In the genomic region with DNA sequence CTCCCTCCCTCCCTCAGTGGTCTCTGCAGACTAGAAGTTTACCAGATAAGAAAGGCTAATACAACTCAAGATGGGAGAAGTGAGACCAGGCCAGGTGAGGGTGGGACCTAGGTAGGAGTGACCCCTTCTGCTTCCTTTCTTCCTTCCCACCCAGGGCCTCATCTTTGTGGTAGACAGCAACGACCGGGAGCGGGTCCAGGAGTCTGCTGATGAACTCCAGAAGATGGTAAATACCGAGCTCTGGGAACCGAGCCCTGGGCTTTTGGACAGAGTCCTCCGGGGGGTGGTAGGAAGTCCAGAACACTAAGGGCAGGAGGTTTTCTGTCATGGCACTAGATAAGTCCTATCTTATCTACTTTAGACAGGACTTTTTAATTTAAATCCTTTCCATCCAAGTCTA, we compare ENCODE assay signal across 8 mouse cellular contexts. TPM values are rescaled to one million over a fixed set of nuclear protein-coding genes. Genes with fewer than 3 reads are reported as not detected.
DNase-seq lines count a peak whose midpoint lies in the region; ATAC-seq and TF ChIP-seq lines count a peak whose summit lies in the region.
"Had no signal": no experiment of that assay in that cellular context is flagged by ENCODE, and none has a peak within 500 bp of the region (broad histone marks: within the 10 kb centered on the region; RNA-seq: fewer than 3 reads in every experiment).

No protein-coding gene starts in this region.

- 91% methylated on average over 6 of the region's 6 CpGs for WGBS in lung, embryonic 14.5 days
- 92% methylated on average over 6 of the region's 6 CpGs for WGBS in embryonic facial prominence, embryonic 14.5 days
- WGBS in intestine, embryonic 16.5 days: 75% methylated on average over 6 of the region's 6 CpGs

- H3K27me3 ChIP-seq in lung, embryonic 14.5 days (ENCODE audit: insufficient read depth, low read length): no peaks in the 10 kb centered on the region
- no peaks in the 10 kb centered on the region for H3K27me3 ChIP-seq in embryonic facial prominence, embryonic 14.5 days (replicated peaks; ENCODE audit: control insufficient read depth, insufficient read depth, low read length)
- H3K27me3 ChIP-seq in intestine, embryonic 16.5 days (replicated peaks; ENCODE audit: control insufficient read depth, insufficient read depth, low read length): no peaks in the 10 kb centered on the region
- H3K27me3 ChIP-seq in myocyte (ENCODE audit: control insufficient read depth, insufficient read depth, insufficient read length): no peaks in the 10 kb centered on the region

- no peak overlapping the region for H3K27ac ChIP-seq in lung, embryonic 14.5 days (ENCODE audit: low read depth)
- H3K27ac ChIP-seq in embryonic facial prominence, embryonic 14.5 days (replicated peaks; ENCODE audit: low read depth, low read length): no peak overlapping the region
- no peak overlapping the region for H3K27ac ChIP-seq in intestine, embryonic 16.5 days (ENCODE audit: low read length)

- DNase-seq in lung, embryonic 14.5 days: no peak
- DNase-seq in lung, postnatal 10 days: no peak
- DNase-seq in embryonic facial prominence, embryonic 14.5 days (ENCODE audit: low spot score): no peak
- DNase-seq in thymus, postnatal 10 days (ENCODE audit: low spot score in 2 of 2): no peak
- no peak for DNase-seq in lung, postnatal 14 days
- DNase-seq: layer of hippocampus, adult 9-11 months had no signal

- peak overlapping the region; percentile 63 for H3K4me2 ChIP-seq in lung, embryonic 14.5 days
- peak overlapping the region; percentile 72; the same call in 1 of the 2 replicates for H3K4me2 ChIP-seq in embryonic facial prominence, embryonic 14.5 days (ENCODE audit: low read depth, low read length)
- H3K4me2 ChIP-seq in intestine, embryonic 16.5 days (ENCODE audit: low read depth, low read length): no peak overlapping the region
- H3K4me2 ChIP-seq in myocyte (ENCODE audit: low read depth): peak overlapping the region; percentile 72

- no peak overlapping the region for H3ac ChIP-seq in myocyte (ENCODE audit: control insufficient read depth, insufficient read length)

- TF ChIP-seq CTCF in lung, embryonic 14.5 days (IDR thresholded peaks at IDR 0.05; ENCODE audit: low read depth): no peak

- TF ChIP-seq POLR2A in myocyte (IDR thresholded peaks at IDR 0.05; ENCODE audit: insufficient read length, low read depth): no peak

- peak overlapping the region; percentile 89 for H3K4me3 ChIP-seq in lung, embryonic 14.5 days (ENCODE audit: low read depth, low read length)
- peak overlapping the region; percentile 92 for H3K4me3 ChIP-seq in embryonic facial prominence, embryonic 14.5 days (ENCODE audit: low read depth, low read length)
- no peak overlapping the region for H3K4me3 ChIP-seq in intestine, embryonic 16.5 days (ENCODE audit: low read length)
- peak overlapping the region; percentile 82 for H3K4me3 ChIP-seq in myocyte

- no peak for ATAC-seq in lung, embryonic 14.5 days (ENCODE audit: insufficient read depth)
- no peak for ATAC-seq in embryonic facial prominence, embryonic 14.5 days (ENCODE audit: low read depth)
- no peak for ATAC-seq in intestine, embryonic 16.5 days

- H3K4me1 ChIP-seq in lung, embryonic 14.5 days (ENCODE audit: insufficient read depth): peaks cover 8% of the 10 kb centered on the region
- H3K4me1 ChIP-seq in embryonic facial prominence, embryonic 14.5 days (ENCODE audit: control insufficient read depth, insufficient read depth, low read length): peaks cover 21% of the 10 kb centered on the region
- peaks cover 23% of the 10 kb centered on the region for H3K4me1 ChIP-seq in intestine, embryonic 16.5 days (ENCODE audit: control insufficient read depth, insufficient read depth, low read length)

- H3K79me2 ChIP-seq in myocyte (ENCODE audit: control insufficient read depth, insufficient read depth): peaks cover 20% of the 10 kb centered on the region

- H3K9me3 ChIP-seq in lung, embryonic 14.5 days (ENCODE audit: low read depth, low read length): no peaks in the 10 kb centered on the region
- H3K9me3 ChIP-seq in embryonic facial prominence, embryonic 14.5 days (ENCODE audit: control insufficient read depth, low read length): no peaks in the 10 kb centered on the region
- H3K9me3 ChIP-seq in intestine, embryonic 16.5 days (ENCODE audit: control insufficient read depth, low read length): no peaks in the 10 kb centered on the region

- no peak overlapping the region for H3K9ac ChIP-seq in lung, embryonic 14.5 days
- H3K9ac ChIP-seq in embryonic facial prominence, embryonic 14.5 days (ENCODE audit: low read depth, low read length): peak overlapping the region; percentile 98; the same call in 1 of the 2 replicates
- peak overlapping the region; percentile 33; the same call in 1 of the 2 replicates for H3K9ac ChIP-seq in intestine, embryonic 16.5 days (ENCODE audit: low read depth, low read length)

- peaks cover 18% of the 10 kb centered on the region; the same call in 1 of the 2 replicates for H3K36me3 ChIP-seq in lung, embryonic 14.5 days (ENCODE audit: insufficient read depth)
- H3K36me3 ChIP-seq in embryonic facial prominence, embryonic 14.5 days (ENCODE audit: control insufficient read depth, insufficient read depth, low read length): peaks cover 21% of the 10 kb centered on the region
- H3K36me3 ChIP-seq in intestine, embryonic 16.5 days (ENCODE audit: control insufficient read depth, insufficient read depth, low read length): peaks cover 5% of the 10 kb centered on the region; the same call in 1 of the 2 replicates
- no peaks in the 10 kb centered on the region for H3K36me3 ChIP-seq in myocyte (ENCODE audit: control insufficient read depth, insufficient read depth)

TF ChIP-seq in myocyte, 11 proteins besides CTCF, POLR2A, EP300 and RAD21:
- TF ChIP-seq POLR2AphosphoS2 (IDR thresholded peaks at IDR 0.05; ENCODE audit: insufficient read length, low read depth) (no peak), TCF3 (IDR thresholded peaks at IDR 0.05; ENCODE audit: insufficient read length, low read depth) (no peak), MAX (IDR thresholded peaks at IDR 0.05; ENCODE audit: low read depth) (no peak), CEBPB (IDR thresholded peaks at IDR 0.05; ENCODE audit: insufficient read depth, poor library complexity, severe bottlenecking) (no peak), TCF12 (IDR thresholded peaks at IDR 0.05; ENCODE audit: insufficient read depth, poor library complexity, severe bottlenecking) (no peak), SRF (IDR thresholded peaks at IDR 0.05; ENCODE audit: control insufficient read depth, insufficient read length, low read depth) (no peak), MYOD1 (IDR thresholded peaks at IDR 0.05; ENCODE audit: control insufficient read depth in 1 of 3, insufficient read length in 2 of 3, low read depth in 2 of 3) (no peak), REST (IDR thresholded peaks at IDR 0.05; ENCODE audit: insufficient read depth, insufficient read length) (no peak), MYOG (IDR thresholded peaks at IDR 0.05; ENCODE audit: control insufficient read depth in 1 of 3, insufficient read depth in 1 of 3, insufficient read length in 2 of 3, low read depth in 2 of 3) (no peak), USF1 (IDR thresholded peaks at IDR 0.05; ENCODE audit: low read depth) (no peak), E2F4 (IDR thresholded peaks at IDR 0.05; ENCODE audit: insufficient read depth) (no peak)

RNA-seq across cellular contexts. Expression of gene Arf5, which starts 1.7 kb away (rescaled TPM):
- 349 and 376 TPM in 2 replicates for polyA plus RNA-seq in lung, embryonic 14.5 days (2014; fragmentation: Nextera tagmentation; extraction: Ambion mirVana)
- polyA plus RNA-seq in embryonic facial prominence, embryonic 14.5 days (2014; fragmentation: Nextera tagmentation; extraction: Ambion mirVana): 353 and 373 TPM in 2 replicates
- polyA plus RNA-seq in intestine, embryonic 16.5 days (2015; fragmentation: Nextera tagmentation; extraction: Ambion mirVana): 271 and 273 TPM in 2 replicates
- 209 TPM for polyA plus RNA-seq in myocyte (2012; fragmentation: generic; extraction: Trizol)

RNA-seq across cellular contexts. Expression of gene Fscn3, which starts 2.6 kb away (rescaled TPM):
- not detected in 2 replicates for polyA plus RNA-seq in lung, embryonic 14.5 days (2014; fragmentation: Nextera tagmentation; extraction: Ambion mirVana)
- not detected in 2 replicates for polyA plus RNA-seq in embryonic facial prominence, embryonic 14.5 days (2014; fragmentation: Nextera tagmentation; extraction: Ambion mirVana)
- 0.07 TPM in 1 of 2 replicates, not detected in the other for polyA plus RNA-seq in intestine, embryonic 16.5 days (2015; fragmentation: Nextera tagmentation; extraction: Ambion mirVana)
- not detected for polyA plus RNA-seq in myocyte (2012; fragmentation: generic; extraction: Trizol)

RNA-seq across cellular contexts. Expression of gene Gcc1, which starts 3.2 kb away (rescaled TPM):
- polyA plus RNA-seq in lung, embryonic 14.5 days (2014; fragmentation: Nextera tagmentation; extraction: Ambion mirVana): 7.1 and 7.3 TPM in 2 replicates
- polyA plus RNA-seq in embryonic facial prominence, embryonic 14.5 days (2014; fragmentation: Nextera tagmentation; extraction: Ambion mirVana): 6.8 and 8.4 TPM in 2 replicates
- polyA plus RNA-seq in intestine, embryonic 16.5 days (2015; fragmentation: Nextera tagmentation; extraction: Ambion mirVana): 8.4 and 8.6 TPM in 2 replicates
- polyA plus RNA-seq in myocyte (2012; fragmentation: generic; extraction: Trizol): 6.7 TPM

RNA-seq across cellular contexts. Expression of gene Pax4, which starts 24.1 kb away (rescaled TPM):
- polyA plus RNA-seq in lung, embryonic 14.5 days (2014; fragmentation: Nextera tagmentation; extraction: Ambion mirVana): not detected in 2 replicates
- polyA plus RNA-seq in embryonic facial prominence, embryonic 14.5 days (2014; fragmentation: Nextera tagmentation; extraction: Ambion mirVana): not detected in 2 replicates
- 1.8 and 2.6 TPM in 2 replicates for polyA plus RNA-seq in intestine, embryonic 16.5 days (2015; fragmentation: Nextera tagmentation; extraction: Ambion mirVana)
- not detected for polyA plus RNA-seq in myocyte (2012; fragmentation: generic; extraction: Trizol)

RNA-seq across cellular contexts. Expression of gene Zfp800, which starts 27.2 kb away (rescaled TPM):
- polyA plus RNA-seq in lung, embryonic 14.5 days (2014; fragmentation: Nextera tagmentation; extraction: Ambion mirVana): 19.8 and 21.9 TPM in 2 replicates
- 17.7 and 19.9 TPM in 2 replicates for polyA plus RNA-seq in embryonic facial prominence, embryonic 14.5 days (2014; fragmentation: Nextera tagmentation; extraction: Ambion mirVana)
- 22.6 and 23.2 TPM in 2 replicates for polyA plus RNA-seq in intestine, embryonic 16.5 days (2015; fragmentation: Nextera tagmentation; extraction: Ambion mirVana)
- polyA plus RNA-seq in myocyte (2012; fragmentation: generic; extraction: Trizol): 2.0 TPM
